Mouse (Mus musculus): Measurements from ENCODE around the gene Col6a3. TPM values are rescaled to one million over a fixed set of nuclear protein-coding genes. Genes with fewer than 3 reads are reported as not detected.

Col6a3 gene
- polyA plus RNA-seq, 1 experiment from 2014 or later: 0.13 TPM

- DNase-seq (ENCODE audit: low read depth, low spot score) (no peak), ATAC-seq (no peak)
- no peaks in the 10 kb centered on the region for H3K27me3 ChIP-seq
- no peak for TF ChIP-seq CTCF (IDR thresholded peaks at IDR 0.05)
- ChIA-PET CTCF (interaction anchor here (1.6 to 2.3 kb wide), 3 partner anchors 8 to 192 kb away, joined by 6 to 7 read pairs (median 7); no protein-coding TSS in a partner anchor), POLR2A (interaction anchor here (1.3 kb wide), 1 partner anchor 43 kb away, joined by 3 read pairs; no protein-coding TSS in a partner anchor)
- in situ Hi-C loops (cut with MboI; ENCODE audit: low pct_unique_long_range_greater_than_20kb): loop anchor here (5.0 to 10.0 kb wide), 2 partner anchors 112 to 196 kb away; partner anchors contain the start of gene Prlh
These were observed 783 bp downstream of the Col6a3 start for GRCm38 (mm10) chr1:90842789-90843587.

- POLR2A ChIA-PET: no interaction called here
These were observed 3.5 kb downstream of the Col6a3 start for GRCm38 (mm10) chr1:90840250-90840649.

GRCm38 (mm10) chr1:90838657-90839056 is 5.1 kb downstream of the Col6a3 start:
- DNase-seq (ENCODE audit: low read depth, low spot score) (no peak), ATAC-seq (no peak)
- POLR2A ChIA-PET: interaction anchor here (0.6 kb wide), 1 partner anchor 65 kb away, joined by 3 read pairs; no protein-coding TSS in a partner anchor

More at GRCm38 (mm10) chr1:90840250-90840649, 3.5 kb downstream of the Col6a3 start:
- ATAC-seq: no peak
- peak; percentile 94 for TF ChIP-seq CTCF (IDR thresholded peaks at IDR 0.05)
- CTCF ChIA-PET: interaction anchor here (1.0 kb wide), 1 partner anchor 182 kb away, joined by 3 read pairs; no protein-coding TSS in a partner anchor
- in situ Hi-C loops (cut with MboI; ENCODE audit: low pct_unique_long_range_greater_than_20kb): loop anchor here (5.0 to 10.0 kb wide), 2 partner anchors 115 to 193 kb away; partner anchors contain the start of gene Prlh
- no peaks in the 10 kb centered on the region for H3K27me3 ChIP-seq
- DNase-seq (ENCODE audit: low read depth, low spot score): no peak

GRCm38 (mm10) chr1:90838221-90838620 is 5.5 kb downstream of the Col6a3 start:
- ChIA-PET POLR2A (interaction anchor here (0.6 kb wide), 1 partner anchor 64 kb away, joined by 3 read pairs; no protein-coding TSS in a partner anchor), CTCF (no interaction called here)
- no peak for TF ChIP-seq CTCF (IDR thresholded peaks at IDR 0.05)
- no peak for ATAC-seq
- DNase-seq (ENCODE audit: low read depth, low spot score): no peak
- H3K27me3 ChIP-seq: no peaks in the 10 kb centered on the region
- in situ Hi-C loops (cut with MboI; ENCODE audit: low pct_unique_long_range_greater_than_20kb): no loop called here

More at GRCm38 (mm10) chr1:90838657-90839056, 5.1 kb downstream of the Col6a3 start:
- in situ Hi-C loops (cut with MboI; ENCODE audit: low pct_unique_long_range_greater_than_20kb): no loop called here
- H3K27me3 ChIP-seq: no peaks in the 10 kb centered on the region
- no peak for TF ChIP-seq CTCF (IDR thresholded peaks at IDR 0.05)
- CTCF ChIA-PET: no interaction called here

- in situ Hi-C loops (cut with MboI; ENCODE audit: low pct_unique_long_range_greater_than_20kb): no loop called here
- CTCF ChIA-PET: interaction anchor here (1.8 kb wide), 1 partner anchor 182 kb away, joined by 5 read pairs; no protein-coding TSS in a partner anchor
- H3K27me3 ChIP-seq: no peaks in the 10 kb centered on the region
- TF ChIP-seq CTCF (IDR thresholded peaks at IDR 0.05): no peak
- ATAC-seq (no peak), DNase-seq (ENCODE audit: low read depth, low spot score) (no peak)
- POLR2A ChIA-PET: no interaction called here
These were observed 7.5 kb downstream of the Col6a3 start for GRCm38 (mm10) chr1:90836178-90836740.

- POLR2A ChIA-PET: interaction anchor here (0.6 kb wide), 1 partner anchor 497 kb away, joined by 3 read pairs; no protein-coding TSS in a partner anchor
- ATAC-seq (peak; percentile 89), DNase-seq (ENCODE audit: low read depth, low spot score) (peak; percentile 85)
- TF ChIP-seq CTCF (IDR thresholded peaks at IDR 0.05): no peak
- no peaks in the 10 kb centered on the region for H3K27me3 ChIP-seq
- in situ Hi-C loops (cut with MboI; ENCODE audit: low pct_unique_long_range_greater_than_20kb): no loop called here
- CTCF ChIA-PET: interaction anchor here (1.0 to 1.5 kb wide), 3 partner anchors 10 to 244 kb away, joined by 3 to 6 read pairs (median 3); partner anchors contain the start of gene Col6a3
These were observed 9.1 kb downstream of the Col6a3 start for GRCm38 (mm10) chr1:90834701-90835100.

- ChIA-PET POLR2A (no interaction called here), CTCF (interaction anchor here (2.1 kb wide), 1 partner anchor 8 kb away, joined by 6 read pairs; no protein-coding TSS in a partner anchor)
- no peak for ATAC-seq
- no peak for DNase-seq (ENCODE audit: low read depth, low spot score)
- peak; percentile 47 for TF ChIP-seq CTCF (IDR thresholded peaks at IDR 0.05)
- H3K27me3 ChIP-seq: peaks cover 6% of the 10 kb centered on the region
- in situ Hi-C loops (cut with MboI; ENCODE audit: low pct_unique_long_range_greater_than_20kb): no loop called here
These were observed 13.8 kb downstream of the Col6a3 start for GRCm38 (mm10) chr1:90830006-90830405.

- CTCF ChIA-PET: no interaction called here
- no peak for DNase-seq (ENCODE audit: low read depth, low spot score)
- POLR2A ChIA-PET: no interaction called here
- no peak for ATAC-seq
- in situ Hi-C loops (cut with MboI; ENCODE audit: low pct_unique_long_range_greater_than_20kb): no loop called here
- TF ChIP-seq CTCF (IDR thresholded peaks at IDR 0.05): no peak
- H3K27me3 ChIP-seq: peaks cover 24% of the 10 kb centered on the region
These were observed 30.5 kb downstream of the Col6a3 start for GRCm38 (mm10) chr1:90813226-90813625.

GRCm38 (mm10) chr1:90808930-90809329 is 34.8 kb downstream of the Col6a3 start:
- no peak for DNase-seq (ENCODE audit: low read depth, low spot score)
- in situ Hi-C loops (cut with MboI; ENCODE audit: low pct_unique_long_range_greater_than_20kb): no loop called here
- peaks cover 25% of the 10 kb centered on the region for H3K27me3 ChIP-seq
- ChIA-PET CTCF (no interaction called here), POLR2A (no interaction called here)
- no peak for TF ChIP-seq CTCF (IDR thresholded peaks at IDR 0.05)
- ATAC-seq: no peak

GRCm38 (mm10) chr1:90803104-90803503 is 40.7 kb downstream of the Col6a3 start:
- ATAC-seq (no peak), DNase-seq (ENCODE audit: low read depth, low spot score) (no peak)
- in situ Hi-C loops (cut with MboI; ENCODE audit: low pct_unique_long_range_greater_than_20kb): no loop called here
- POLR2A ChIA-PET: no interaction called here
- no peak for TF ChIP-seq CTCF (IDR thresholded peaks at IDR 0.05)
- H3K27me3 ChIP-seq: peaks cover 6% of the 10 kb centered on the region
- CTCF ChIA-PET: no interaction called here

- ChIA-PET CTCF (no interaction called here), POLR2A (no interaction called here)
- DNase-seq (ENCODE audit: low read depth, low spot score) (no peak), ATAC-seq (no peak)
- in situ Hi-C loops (cut with MboI; ENCODE audit: low pct_unique_long_range_greater_than_20kb): no loop called here
- no peak for TF ChIP-seq CTCF (IDR thresholded peaks at IDR 0.05)
- H3K27me3 ChIP-seq: no peaks in the 10 kb centered on the region
These were observed 42.7 kb downstream of the Col6a3 start for GRCm38 (mm10) chr1:90801067-90801466.

All from Patski (cell line).